Mouse (Mus musculus): ENCODE data around the gene Kcnj4. TPM values are rescaled to one million over a fixed set of nuclear protein-coding genes. Genes with fewer than 3 reads are reported as not detected.

Gene Kcnj4
- polyA plus RNA-seq, 1 experiment from 2014 or later = 0.20 TPM

- peak overlapping the region; percentile 79 for H3K4me2 ChIP-seq (ENCODE audit: low read length)
- no peak overlapping the region for H3K9ac ChIP-seq (ENCODE audit: low read length)
- no peak for ATAC-seq (ENCODE audit: insufficient number of reproducible peaks, insufficient read depth, low FRiP score, low read depth)
- H3K27ac ChIP-seq (replicated peaks in 1 of 2; ENCODE audit: control insufficient read depth in 1 of 2, insufficient read depth in 1 of 2, low read depth in 2 of 2, low read length in 2 of 2) = no peak overlapping the region
- H3K9me3 ChIP-seq (ENCODE audit: control insufficient read depth, low read length) = no peaks in the 10 kb centered on the region
- peak overlapping the region in 1 of 2 experiments; percentile 97; a peak in 1 of 4 replicates for H3K4me3 ChIP-seq (ENCODE audit: control insufficient read depth in 1 of 2, insufficient read depth in 1 of 2, low read depth in 1 of 2, low read length in 2 of 2)
- peaks cover 7 to 18% of the 10 kb centered on the region in 2 experiments for H3K4me1 ChIP-seq (ENCODE audit: control insufficient read depth in 2 of 2, insufficient read depth in 2 of 2, low read length in 2 of 2)
- 85% methylated on average over 3 of the region's 3 CpGs for WGBS
- peaks cover 54% of the 10 kb centered on the region for H3K36me3 ChIP-seq (ENCODE audit: control insufficient read depth, insufficient read depth, low read length)
- H3K27me3 ChIP-seq (ENCODE audit: control insufficient read depth, insufficient read depth, low read length) = no peaks in the 10 kb centered on the region
Observed at GRCm38 (mm10) chr15:79543968-79544367, 38.9 kb upstream of the Kcnj4 start.

DNA sequence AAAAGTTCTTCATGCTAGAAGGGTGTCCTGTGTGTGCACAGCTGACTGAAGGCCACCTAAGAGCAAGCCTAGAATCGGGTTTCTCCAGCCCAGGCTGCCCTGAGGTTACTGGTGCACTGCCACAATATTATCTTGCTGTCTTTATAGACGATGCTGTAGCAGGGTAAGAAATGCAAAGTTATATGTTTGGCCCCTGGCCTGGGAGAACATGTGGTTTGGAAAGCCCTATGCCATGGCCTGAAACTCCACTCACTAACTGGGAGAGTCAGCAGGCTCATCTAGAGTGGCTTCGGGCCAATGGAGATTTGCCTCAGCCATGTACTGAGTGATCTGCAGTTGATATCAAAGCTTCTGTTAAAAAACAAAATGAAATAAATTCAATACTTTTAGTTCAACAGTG lies 28.8 kb upstream of the Kcnj4 start:
- Histone ChIP-seq H3K4me1 (ENCODE audit: control insufficient read depth in 2 of 2, insufficient read depth in 2 of 2, low read length in 2 of 2) (no peaks in the 10 kb centered on the region), H3K36me3 (ENCODE audit: control insufficient read depth, insufficient read depth, low read length) (peaks cover 100% of the 10 kb centered on the region), H3K27me3 (ENCODE audit: control insufficient read depth, insufficient read depth, low read length) (no peaks in the 10 kb centered on the region), H3K9ac (ENCODE audit: low read length) (no peak overlapping the region), H3K9me3 (ENCODE audit: control insufficient read depth, low read length) (no peaks in the 10 kb centered on the region), H3K27ac (replicated peaks in 1 of 2; ENCODE audit: control insufficient read depth in 1 of 2, insufficient read depth in 1 of 2, low read depth in 2 of 2, low read length in 2 of 2) (no peak overlapping the region; a peak in 1 of 4 replicates), H3K4me3 (ENCODE audit: control insufficient read depth in 1 of 2, insufficient read depth in 1 of 2, low read depth in 1 of 2, low read length in 2 of 2) (no peak overlapping the region), H3K4me2 (ENCODE audit: low read length) (no peak overlapping the region)
- 88% methylated on average over 3 of the region's 3 CpGs for WGBS
- no peak for ATAC-seq (ENCODE audit: insufficient number of reproducible peaks, insufficient read depth, low FRiP score, low read depth)

GRCm38 (mm10) chr15:79529935-79530334 lies 24.9 kb upstream of the Kcnj4 start:
- no peak for ATAC-seq (ENCODE audit: insufficient number of reproducible peaks, insufficient read depth, low FRiP score, low read depth)
- peaks cover 98% of the 10 kb centered on the region for H3K36me3 ChIP-seq (ENCODE audit: control insufficient read depth, insufficient read depth, low read length)
- no peaks in the 10 kb centered on the region for H3K9me3 ChIP-seq (ENCODE audit: control insufficient read depth, low read length)
- H3K4me1 ChIP-seq (ENCODE audit: control insufficient read depth in 2 of 2, insufficient read depth in 2 of 2, low read length in 2 of 2) = no peaks in the 10 kb centered on the region
- no peak overlapping the region for H3K4me2 ChIP-seq (ENCODE audit: low read length)
- H3K9ac ChIP-seq (ENCODE audit: low read length) = no peak overlapping the region
- WGBS = 69% methylated on average over 7 of the region's 7 CpGs
- no peak overlapping the region for H3K4me3 ChIP-seq (ENCODE audit: control insufficient read depth in 1 of 2, insufficient read depth in 1 of 2, low read depth in 1 of 2, low read length in 2 of 2)
- H3K27me3 ChIP-seq (ENCODE audit: control insufficient read depth, insufficient read depth, low read length) = no peaks in the 10 kb centered on the region
- H3K27ac ChIP-seq (replicated peaks in 1 of 2; ENCODE audit: control insufficient read depth in 1 of 2, insufficient read depth in 1 of 2, low read depth in 2 of 2, low read length in 2 of 2) = no peak overlapping the region

GRCm38 (mm10) chr15:79527991-79528639 lies 23.1 kb upstream of the Kcnj4 start:
- no peak overlapping the region for H3K4me2 ChIP-seq (ENCODE audit: low read length)
- H3K27me3 ChIP-seq (ENCODE audit: control insufficient read depth, insufficient read depth, low read length) = no peaks in the 10 kb centered on the region
- peaks cover 98% of the 10 kb centered on the region for H3K36me3 ChIP-seq (ENCODE audit: control insufficient read depth, insufficient read depth, low read length)
- no peak overlapping the region for H3K4me3 ChIP-seq (ENCODE audit: control insufficient read depth in 1 of 2, insufficient read depth in 1 of 2, low read depth in 1 of 2, low read length in 2 of 2)
- H3K4me1 ChIP-seq (ENCODE audit: control insufficient read depth in 2 of 2, insufficient read depth in 2 of 2, low read length in 2 of 2) = no peaks in the 10 kb centered on the region
- H3K27ac ChIP-seq (replicated peaks in 1 of 2; ENCODE audit: control insufficient read depth in 1 of 2, insufficient read depth in 1 of 2, low read depth in 2 of 2, low read length in 2 of 2) = no peak overlapping the region
- H3K9ac ChIP-seq (ENCODE audit: low read length) = no peak overlapping the region
- H3K9me3 ChIP-seq (ENCODE audit: control insufficient read depth, low read length) = no peaks in the 10 kb centered on the region
- WGBS = 75% methylated on average over 5 of the region's 5 CpGs
- no peak for ATAC-seq (ENCODE audit: insufficient number of reproducible peaks, insufficient read depth, low FRiP score, low read depth)

DNA sequence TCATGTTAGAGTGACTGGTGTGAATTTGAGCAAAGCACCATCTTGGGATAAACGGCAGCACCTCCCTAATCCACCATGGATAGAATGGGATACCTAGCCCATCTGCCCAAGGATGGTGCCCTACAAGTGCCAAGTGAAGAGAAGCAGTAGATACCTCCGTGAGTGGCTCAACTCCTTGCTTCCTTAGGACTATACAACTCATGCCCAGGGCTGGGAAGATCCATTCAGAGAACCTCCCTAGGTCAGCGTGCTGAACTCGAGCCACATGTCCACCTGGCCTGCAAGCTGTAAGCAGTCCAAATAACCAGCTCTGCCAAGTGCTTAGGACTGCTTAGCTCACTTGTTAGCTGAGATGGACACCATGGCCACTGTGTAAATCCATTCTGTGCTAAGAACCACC lies 22.2 kb upstream of the Kcnj4 start:
- Histone ChIP-seq H3K27me3 (ENCODE audit: control insufficient read depth, insufficient read depth, low read length) (no peaks in the 10 kb centered on the region), H3K4me1 (ENCODE audit: control insufficient read depth in 2 of 2, insufficient read depth in 2 of 2, low read length in 2 of 2) (no peaks in the 10 kb centered on the region), H3K36me3 (ENCODE audit: control insufficient read depth, insufficient read depth, low read length) (peaks cover 96% of the 10 kb centered on the region), H3K4me2 (ENCODE audit: low read length) (no peak overlapping the region), H3K9ac (ENCODE audit: low read length) (no peak overlapping the region), H3K9me3 (ENCODE audit: control insufficient read depth, low read length) (no peaks in the 10 kb centered on the region), H3K27ac (replicated peaks in 1 of 2; ENCODE audit: control insufficient read depth in 1 of 2, insufficient read depth in 1 of 2, low read depth in 2 of 2, low read length in 2 of 2) (no peak overlapping the region; a peak in 1 of 4 replicates), H3K4me3 (ENCODE audit: control insufficient read depth in 1 of 2, insufficient read depth in 1 of 2, low read depth in 1 of 2, low read length in 2 of 2) (no peak overlapping the region)
- ATAC-seq (ENCODE audit: insufficient number of reproducible peaks, insufficient read depth, low FRiP score, low read depth) = no peak
- 76% methylated on average over 4 of the region's 4 CpGs for WGBS

GRCm38 (mm10) chr15:79525979-79526768 lies 21.1 kb upstream of the Kcnj4 start:
- WGBS = 59% methylated on average over 9 of the region's 9 CpGs
- Histone ChIP-seq H3K27me3 (ENCODE audit: control insufficient read depth, insufficient read depth, low read length) (no peaks in the 10 kb centered on the region), H3K4me2 (ENCODE audit: low read length) (no peak overlapping the region), H3K9me3 (ENCODE audit: control insufficient read depth, low read length) (no peaks in the 10 kb centered on the region), H3K4me1 (ENCODE audit: control insufficient read depth in 2 of 2, insufficient read depth in 2 of 2, low read length in 2 of 2) (no peaks in the 10 kb centered on the region), H3K4me3 (ENCODE audit: control insufficient read depth in 1 of 2, insufficient read depth in 1 of 2, low read depth in 1 of 2, low read length in 2 of 2) (no peak overlapping the region), H3K36me3 (ENCODE audit: control insufficient read depth, insufficient read depth, low read length) (peaks cover 86% of the 10 kb centered on the region), H3K27ac (replicated peaks in 1 of 2; ENCODE audit: control insufficient read depth in 1 of 2, insufficient read depth in 1 of 2, low read depth in 2 of 2, low read length in 2 of 2) (peak overlapping the region in 1 of 2 experiments; percentile 30; a peak in 1 of 4 replicates), H3K9ac (ENCODE audit: low read length) (no peak overlapping the region)
- ATAC-seq (ENCODE audit: insufficient number of reproducible peaks, insufficient read depth, low FRiP score, low read depth) = no peak

- no peaks in the 10 kb centered on the region for H3K27me3 ChIP-seq (ENCODE audit: control insufficient read depth, insufficient read depth, low read length)
- H3K9ac ChIP-seq (ENCODE audit: low read length) = no peak overlapping the region
- no peak overlapping the region for H3K4me3 ChIP-seq (ENCODE audit: control insufficient read depth in 1 of 2, insufficient read depth in 1 of 2, low read depth in 1 of 2, low read length in 2 of 2)
- H3K4me1 ChIP-seq (ENCODE audit: control insufficient read depth in 2 of 2, insufficient read depth in 2 of 2, low read length in 2 of 2) = no peaks in the 10 kb centered on the region
- no peak overlapping the region for H3K4me2 ChIP-seq (ENCODE audit: low read length)
- 77% methylated on average over 5 of the region's 5 CpGs for WGBS
- H3K36me3 ChIP-seq (ENCODE audit: control insufficient read depth, insufficient read depth, low read length) = peaks cover 80% of the 10 kb centered on the region
- no peak overlapping the region for H3K27ac ChIP-seq (replicated peaks in 1 of 2; ENCODE audit: control insufficient read depth in 1 of 2, insufficient read depth in 1 of 2, low read depth in 2 of 2, low read length in 2 of 2)
- no peak for ATAC-seq (ENCODE audit: insufficient number of reproducible peaks, insufficient read depth, low FRiP score, low read depth)
- no peaks in the 10 kb centered on the region for H3K9me3 ChIP-seq (ENCODE audit: control insufficient read depth, low read length)
Observed at GRCm38 (mm10) chr15:79525564-79525963, 20.5 kb upstream of the Kcnj4 start.
